Mouse (Mus musculus) kidney, adult 9 months (tissue): ENCODE results near the gene Dmkn.
"Not testable (repeated sequence)": the region's sequence is repeated elsewhere in the genome, so short reads cannot be mapped to it uniquely, and the experiment has no call there.

Experiments
- DNase-seq: peaks from one replicate; pipeline ENCODE4 v3.0.0; 2022

Dmkn gene

DNA sequence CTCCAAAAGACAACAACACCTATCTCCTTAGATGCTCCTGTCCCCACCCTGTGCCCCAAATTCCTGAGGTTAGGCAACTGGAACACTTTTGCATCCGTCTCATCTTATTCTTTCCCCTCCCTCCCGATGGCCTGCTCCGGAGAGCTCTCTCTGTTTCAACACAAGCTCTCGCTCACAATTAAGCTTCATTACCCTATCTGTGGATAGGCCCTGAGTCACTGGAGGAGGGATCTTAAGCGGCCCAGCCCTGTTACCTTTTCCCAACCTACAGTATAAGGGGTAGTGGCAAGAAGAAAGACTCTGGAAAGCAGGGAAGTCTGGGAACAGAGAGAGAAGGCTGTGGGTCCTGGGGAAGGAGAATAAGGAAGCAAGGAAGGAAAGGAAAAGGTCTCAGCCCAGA lies at the start of gene Dmkn:
Dmkn (plus strand) TSS at position 301 of the 400 bp plus-strand sequence.
- no peak for DNase-seq

DNA sequence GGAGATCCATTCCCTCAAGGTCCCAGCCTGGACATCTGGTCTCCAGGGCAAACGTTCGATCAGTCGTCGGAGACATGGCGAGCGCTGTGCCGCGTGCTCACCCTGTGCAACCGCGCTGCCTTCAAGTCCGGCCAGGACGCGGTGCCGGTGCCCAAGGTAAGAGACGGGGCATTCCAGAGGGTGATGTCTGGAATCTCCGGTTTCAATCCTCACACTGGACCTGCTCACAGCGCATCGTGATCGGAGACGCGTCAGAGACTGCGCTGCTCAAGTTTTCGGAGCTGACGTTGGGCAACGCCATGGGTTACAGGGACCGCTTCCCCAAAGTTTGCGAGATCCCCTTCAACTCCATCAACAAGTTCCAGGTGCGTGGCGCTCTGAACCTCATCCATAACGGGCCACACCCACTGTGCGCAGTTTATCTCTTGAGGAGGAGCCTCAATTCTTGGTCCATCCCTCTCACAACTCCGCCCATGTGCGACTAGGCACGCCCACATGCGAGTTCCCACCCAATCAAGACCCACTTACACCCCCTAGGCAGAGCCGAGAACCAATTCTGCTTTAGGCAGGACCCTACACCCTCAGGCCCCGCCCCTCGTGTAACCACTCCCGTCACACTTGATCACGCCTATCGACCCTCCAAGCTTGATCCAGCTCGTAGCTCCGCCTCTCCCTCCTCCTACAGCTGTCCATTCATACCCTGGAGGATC lies 46.4 kb upstream of the Dmkn start:
- DNase-seq: peak; percentile 28

DNA sequence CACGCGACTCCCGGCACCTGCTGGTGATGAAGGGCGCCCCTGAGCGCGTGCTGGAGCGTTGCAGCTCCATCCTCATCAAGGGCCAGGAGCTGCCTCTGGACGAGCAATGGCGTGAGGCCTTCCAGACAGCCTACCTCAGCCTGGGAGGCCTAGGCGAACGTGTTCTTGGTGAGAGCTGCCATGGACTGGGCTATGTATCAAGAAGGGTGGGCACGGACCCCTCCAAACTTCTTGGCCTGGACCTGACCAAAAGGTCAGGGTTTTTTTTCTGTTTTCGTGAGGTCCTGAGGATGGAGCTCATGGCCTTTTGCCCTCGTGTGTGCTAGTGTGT lies 45.9 kb upstream of the Dmkn start:
- DNase-seq: no peak

DNA sequence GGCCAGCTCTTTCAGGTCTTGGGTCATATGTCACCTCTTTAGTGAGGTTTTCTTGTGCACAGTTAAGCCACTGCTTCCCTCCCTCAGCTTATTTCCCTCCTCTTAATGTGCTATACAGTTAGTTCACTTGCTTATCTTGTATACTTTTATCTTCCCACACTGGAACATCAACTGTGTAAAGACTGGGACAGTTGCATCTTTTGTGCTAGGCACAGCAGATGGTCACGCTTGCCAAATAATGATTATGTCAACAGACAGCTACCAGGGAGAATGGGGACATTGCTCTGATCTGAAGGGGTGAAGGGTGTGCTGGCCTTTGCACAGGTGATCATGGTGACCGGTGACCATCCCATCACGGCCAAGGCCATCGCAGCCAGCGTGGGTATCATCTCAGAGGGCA lies 43.9 kb upstream of the Dmkn start:
- no peak for DNase-seq

DNA sequence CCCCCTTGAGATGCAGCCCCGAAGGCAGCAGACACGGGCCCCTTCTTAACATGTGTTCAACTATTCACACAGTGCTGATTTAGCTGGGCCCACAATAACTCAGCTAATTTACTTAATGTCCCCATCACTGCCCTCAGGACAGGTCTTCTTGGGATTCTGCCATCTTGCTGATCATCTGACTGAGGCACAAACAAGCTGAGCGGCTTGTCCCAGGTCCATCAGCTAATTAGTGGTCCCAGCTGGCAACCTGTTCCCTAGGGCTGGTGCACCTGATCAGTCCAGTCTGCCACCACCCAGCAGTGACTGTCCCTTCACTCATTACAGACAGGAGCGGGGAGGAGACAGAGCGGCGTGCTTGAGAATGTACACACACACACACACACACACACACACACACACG lies 42.3 kb upstream of the Dmkn start:
- no peak for DNase-seq

DNA sequence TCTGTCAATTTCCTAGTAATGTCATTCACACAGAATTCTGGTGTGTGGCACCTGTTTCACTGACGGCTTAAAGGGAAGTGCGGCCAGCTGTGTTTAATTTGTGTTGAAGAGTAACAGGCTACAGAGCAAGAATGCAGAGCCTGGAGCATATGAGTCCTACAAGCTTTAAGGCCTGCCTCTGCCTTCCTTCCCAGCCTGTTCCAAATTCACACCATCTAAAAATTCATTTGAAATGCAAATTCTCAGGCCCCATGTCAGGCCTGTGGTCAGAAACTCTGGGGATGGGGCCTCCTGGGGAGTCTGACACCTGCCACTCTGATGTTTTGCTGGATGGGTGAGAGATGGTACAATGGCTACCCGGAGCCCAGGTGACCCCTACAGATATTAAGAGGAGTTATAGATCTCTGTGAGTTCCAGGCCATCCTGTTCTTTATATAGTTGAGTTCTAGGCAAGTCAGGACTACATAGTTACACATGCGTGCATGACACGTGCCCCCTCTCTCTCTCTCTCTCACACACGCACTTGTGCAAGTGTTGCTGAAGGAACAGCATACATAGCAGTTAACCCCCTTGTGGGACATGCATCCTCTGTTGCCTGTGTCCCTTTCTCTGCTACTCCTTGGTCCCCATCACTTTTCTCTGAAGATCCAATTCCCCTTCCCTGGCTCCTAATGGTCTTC lies 40.1 kb upstream of the Dmkn start:
- no peak for DNase-seq

DNA sequence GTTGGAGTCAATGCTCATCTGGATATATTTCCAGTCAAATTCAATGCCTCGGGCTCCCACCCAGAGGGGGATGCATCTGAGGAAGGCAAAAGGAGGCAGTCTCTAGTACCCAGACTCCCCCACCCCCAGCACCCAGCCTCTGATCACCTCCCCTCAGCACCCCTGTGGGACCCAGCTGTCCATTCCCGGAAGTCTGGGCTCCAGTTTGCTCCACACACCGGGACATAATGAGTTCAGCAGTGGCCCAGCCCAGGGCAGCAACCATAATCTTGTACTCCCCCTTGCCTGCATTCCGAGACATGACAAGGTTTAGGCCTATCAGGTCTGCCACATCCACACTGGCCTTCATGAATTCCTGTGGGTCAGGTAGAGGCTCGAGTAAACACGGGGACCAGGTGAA lies 35.3 kb upstream of the Dmkn start:
- DNase-seq: peak; percentile 26

DNA sequence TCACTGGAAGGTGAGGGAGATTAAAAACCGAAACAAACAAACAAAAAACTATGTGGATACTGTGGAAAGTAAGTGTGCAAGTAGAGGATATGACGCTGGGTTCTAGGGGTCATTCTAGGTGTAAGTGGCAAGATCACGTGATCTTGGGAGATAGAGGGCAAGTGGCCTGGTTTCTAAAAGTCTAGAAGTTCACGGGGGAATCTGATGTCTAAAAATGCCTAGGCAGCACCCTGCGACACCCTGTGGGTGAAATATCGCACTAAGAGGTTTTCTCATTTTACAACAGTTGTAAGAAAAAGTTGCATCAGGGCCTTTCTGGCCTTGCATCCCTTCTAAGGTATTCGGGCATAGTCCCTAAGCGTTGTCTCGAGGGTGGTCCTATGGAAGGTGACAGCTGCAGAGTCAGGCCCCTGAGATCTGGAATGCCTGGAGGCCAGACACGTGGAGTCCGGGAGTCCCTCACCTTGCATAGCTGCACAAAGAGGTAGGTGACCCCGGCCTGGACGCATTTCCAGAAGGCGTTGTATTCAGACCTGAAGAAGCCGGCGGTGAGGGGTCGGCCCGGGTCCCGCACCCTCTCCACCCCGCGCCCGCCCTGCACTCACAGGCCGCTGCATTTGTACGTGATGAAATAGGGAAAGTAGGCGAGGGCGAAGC lies 34.7 kb upstream of the Dmkn start:
- DNase-seq: peak; percentile 45

DNA sequence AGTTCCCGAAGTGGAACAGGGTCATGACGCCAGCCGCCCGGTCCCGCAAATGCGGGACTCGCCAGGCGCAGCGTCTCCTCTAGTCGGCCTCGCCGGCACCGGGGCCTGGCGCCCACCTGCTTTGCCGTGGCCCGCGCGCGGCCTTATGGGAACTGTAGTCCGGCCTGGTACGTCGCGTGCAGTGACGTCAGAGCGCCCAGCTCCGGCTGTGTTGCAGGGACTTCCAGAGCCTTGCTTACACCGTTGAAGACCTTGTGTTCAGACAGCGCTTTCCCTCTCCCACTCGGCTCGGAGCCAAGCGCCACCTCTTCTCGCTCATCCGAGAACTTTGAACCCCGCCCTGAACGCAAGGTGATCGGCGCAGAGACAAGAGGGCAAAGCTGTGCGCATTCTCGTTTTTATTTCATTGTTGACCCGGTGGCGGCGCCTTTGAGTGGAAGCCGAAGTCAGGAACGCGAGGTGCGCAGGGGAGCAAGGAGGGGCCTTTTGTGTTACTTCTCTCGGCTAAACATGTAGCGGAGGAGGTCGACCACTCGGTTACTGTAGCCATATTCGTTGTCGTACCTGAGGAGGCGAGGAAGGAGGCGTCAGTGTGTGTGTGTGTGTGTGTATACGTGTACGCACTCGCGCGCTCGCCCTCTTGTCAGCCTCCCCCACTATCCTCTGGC lies 34.0 kb upstream of the Dmkn start, which contains the start of gene Tmem147:
Tmem147 (minus strand) TSS at position 145 of the 668 bp plus-strand sequence.
- peak; percentile 98 for DNase-seq

DNA sequence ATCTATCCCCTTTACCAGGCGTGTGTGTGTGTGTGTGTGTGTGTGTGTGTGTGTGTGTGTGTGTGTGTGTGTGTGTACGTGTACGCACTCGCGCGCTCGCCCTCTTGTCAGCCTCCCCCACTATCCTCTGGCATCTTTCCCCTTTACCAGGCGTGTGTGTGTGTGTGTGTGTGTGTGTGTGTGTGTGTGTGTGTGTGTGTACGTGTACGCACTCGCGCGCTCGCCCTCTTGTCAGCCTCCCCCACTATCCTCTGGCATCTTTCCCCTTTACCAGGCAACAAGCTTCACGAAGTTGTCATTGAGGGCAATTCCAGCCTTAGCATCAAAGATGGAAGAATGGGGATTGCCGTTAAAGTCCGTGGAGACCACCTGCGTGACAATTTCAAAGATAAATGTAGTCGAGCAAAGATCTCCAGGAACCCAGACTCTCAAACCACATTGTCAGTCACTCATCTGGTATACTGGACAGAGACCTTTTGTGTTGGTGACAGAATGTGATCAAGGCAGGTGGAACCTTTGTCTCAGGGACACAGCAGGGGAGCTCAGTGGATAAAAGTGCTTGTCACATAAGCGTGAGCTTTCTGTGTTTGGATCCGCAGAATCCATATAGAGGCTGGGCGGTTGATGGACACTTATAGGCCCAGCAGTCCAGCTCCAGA lies 33.4 kb upstream of the Dmkn start:
- DNase-seq: not testable (repeated sequence)

DNA sequence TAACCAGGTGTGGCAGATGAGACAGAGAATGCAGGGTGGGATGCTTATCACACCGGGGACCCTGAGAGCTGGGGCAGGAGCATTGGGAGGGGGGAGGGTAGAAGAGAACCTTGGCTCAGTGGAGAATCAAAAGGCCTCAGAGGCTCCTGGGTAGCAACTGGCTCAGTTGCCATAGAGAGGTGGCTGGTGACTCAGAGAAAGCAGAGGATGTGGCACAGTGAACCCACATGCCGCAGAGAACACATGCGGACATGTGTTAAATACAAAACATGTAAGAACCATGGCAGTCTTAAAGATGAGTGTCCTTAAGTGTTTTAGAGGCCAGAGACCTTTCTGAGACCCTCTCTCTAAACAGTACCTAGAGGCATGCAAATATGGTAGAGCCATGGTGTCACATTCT lies 27.3 kb upstream of the Dmkn start:
- DNase-seq: no peak

DNA sequence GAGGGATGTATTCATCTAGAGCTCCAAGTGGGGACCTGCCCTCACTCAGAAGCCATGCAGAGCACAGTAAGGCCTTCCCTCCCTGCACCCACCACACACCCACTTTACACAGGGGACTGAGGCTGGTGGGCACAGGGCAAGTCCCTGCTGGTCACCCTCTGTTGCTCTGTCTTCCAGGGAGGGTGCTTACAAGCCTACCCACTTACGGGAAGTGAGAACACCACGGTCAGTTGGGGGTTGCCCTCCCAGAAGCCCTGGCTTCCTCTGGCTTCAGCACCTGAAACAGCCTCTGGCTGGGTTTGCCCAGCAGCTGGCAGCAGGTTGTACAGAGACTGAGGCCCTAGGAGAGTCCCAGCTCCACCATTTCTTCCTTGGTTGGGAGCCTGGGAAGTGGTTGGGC lies 21.0 kb upstream of the Dmkn start:
- not testable (repeated sequence) for DNase-seq

DNA sequence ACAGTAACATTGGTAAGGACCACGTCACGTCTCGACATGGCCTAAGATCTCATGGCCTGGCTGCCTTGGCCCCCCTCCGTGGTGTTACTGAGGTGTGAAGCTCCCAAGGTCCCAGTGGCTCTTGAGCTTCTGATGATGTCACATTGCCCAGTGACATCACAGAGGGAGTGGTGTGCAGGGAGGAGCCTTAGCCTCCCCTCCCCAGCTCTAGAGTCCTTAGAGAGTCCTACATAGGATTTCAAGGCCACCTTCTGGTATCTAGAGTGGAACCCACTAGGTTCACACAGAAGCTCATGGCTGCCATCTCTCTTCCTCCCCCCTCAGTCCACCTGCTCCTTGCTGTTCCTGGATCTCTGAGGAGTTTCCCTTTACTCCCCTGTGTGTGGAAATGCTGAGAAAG lies 19.9 kb upstream of the Dmkn start, which contains the start of gene Gapdhs:
Gapdhs (minus strand) TSS at position 65 of the 400 bp plus-strand sequence.
- not testable (repeated sequence) for DNase-seq

DNA sequence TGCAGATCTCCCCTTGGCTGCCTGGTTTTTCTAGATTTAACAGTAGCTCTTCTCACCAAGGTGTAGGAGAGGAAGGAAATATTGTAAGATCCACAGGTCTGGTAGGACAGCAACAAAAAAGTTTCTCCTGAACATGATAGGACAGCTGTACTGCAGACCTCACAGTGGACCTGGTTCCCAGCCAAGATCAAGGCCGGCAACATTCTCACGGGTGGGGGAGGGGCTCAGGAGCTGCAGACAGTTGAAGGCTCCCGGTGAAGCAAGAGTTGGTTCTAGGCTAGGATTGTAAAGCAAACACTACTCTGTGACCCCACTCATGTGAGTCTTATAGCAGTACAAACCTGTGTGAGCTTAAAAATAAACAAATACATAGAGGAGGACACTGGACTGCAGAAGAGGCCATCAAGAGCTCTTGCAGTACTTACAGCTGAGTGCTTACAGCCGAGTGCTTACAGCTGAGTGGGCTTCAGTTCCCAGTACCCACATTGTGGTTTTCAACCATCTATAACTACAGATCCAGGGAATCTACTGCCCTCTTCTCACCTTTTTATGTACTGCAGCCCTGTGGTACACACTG lies 19.4 kb upstream of the Dmkn start:
- DNase-seq: no peak

DNA sequence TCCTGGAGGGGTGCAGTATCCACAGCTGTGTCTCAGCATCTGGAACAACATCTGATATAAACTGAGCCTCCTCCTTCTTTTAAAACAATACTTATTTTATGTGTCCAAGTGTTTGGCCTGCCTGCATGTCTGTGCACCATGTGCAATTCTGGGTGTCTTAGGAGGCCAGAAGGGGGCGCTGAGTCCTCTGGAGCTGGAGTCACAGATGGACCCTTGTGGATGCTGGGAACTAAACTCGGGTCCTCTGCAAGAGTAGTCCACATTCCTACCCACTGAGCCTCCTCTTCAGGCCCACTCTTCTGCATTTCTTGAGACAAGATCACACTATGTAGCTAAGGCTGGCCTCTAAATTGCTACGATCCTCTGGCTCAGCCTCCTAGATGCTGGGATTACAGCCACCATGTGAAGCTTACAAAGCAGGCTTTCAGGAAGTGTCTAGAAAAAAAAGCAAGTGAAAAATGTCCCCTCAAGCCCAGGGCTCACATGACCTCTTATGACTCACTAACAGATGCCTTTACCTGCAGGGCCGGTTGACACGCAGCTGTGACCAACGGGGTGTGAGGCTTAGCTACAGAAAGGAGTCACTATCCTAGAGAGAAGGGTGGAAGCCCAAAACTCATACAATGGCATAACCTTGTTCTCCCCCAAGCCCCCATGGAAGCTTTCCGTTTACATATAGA lies 15.9 kb upstream of the Dmkn start:
- DNase-seq: no peak

DNA sequence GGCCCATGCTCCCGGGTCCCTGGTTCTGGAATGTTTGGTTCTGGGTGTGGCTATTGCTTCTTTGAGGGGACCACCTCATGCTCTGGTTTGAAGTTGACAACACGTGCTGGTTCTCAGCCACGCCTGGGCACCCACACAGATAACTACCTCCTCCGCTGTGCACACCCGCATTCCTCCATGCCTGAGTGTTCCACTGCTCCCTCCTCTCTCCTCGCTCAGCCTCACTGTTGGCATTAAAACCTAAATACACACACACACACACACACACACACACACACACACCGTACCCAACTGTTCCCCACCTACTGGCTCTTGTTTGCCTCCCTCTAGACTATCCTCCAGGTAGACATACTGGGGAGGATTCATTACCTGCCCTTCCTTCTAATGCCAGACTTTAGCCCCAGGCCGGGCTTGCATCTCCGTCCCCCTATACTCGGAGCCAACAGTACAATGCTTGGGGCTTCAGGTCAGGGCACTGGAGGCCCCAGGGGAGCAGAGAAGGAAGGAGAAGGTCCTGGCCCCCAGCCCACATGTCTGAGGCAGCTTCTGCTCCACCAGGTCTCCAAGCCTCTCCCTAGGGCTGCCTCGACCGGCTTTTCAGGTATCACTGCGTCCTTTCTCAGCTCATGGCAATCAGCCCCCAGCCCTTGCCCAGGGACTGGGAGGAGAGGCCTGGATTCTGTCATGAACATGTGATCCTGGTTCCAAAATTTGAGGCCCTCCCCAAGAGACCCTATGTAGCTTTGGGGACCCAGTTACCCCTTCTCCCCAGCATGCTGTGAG lies 13.5 kb upstream of the Dmkn start:
- no peak for DNase-seq

DNA sequence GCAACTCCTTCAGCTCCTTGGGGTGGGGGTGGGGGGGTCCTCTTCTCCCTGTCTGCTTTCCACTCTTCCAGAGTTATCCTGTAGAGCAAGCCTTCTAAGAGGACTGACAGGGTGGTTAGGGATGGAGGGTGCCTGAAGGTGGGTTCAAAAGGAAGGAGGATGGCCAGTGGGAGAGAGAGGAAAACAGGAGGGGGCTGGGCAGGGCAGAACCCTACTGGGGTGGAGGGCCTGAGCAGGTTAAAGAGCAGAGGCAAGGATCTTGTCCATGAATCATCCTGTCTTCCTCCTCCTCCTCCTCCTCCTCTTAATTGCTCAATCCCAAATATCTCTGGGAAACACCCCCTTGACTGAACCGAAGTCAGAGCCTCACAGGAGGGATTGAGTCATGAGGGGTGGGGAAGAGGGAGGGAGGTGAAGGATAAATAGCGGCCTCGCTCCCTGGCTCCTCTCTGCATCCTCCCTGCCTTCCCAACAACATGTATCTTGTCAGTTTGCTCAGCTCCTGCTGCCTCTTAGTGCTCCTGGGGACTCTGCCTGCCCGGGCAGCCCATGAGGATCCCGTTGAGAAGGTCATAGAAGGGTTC lies 12.4 kb upstream of the Dmkn start, which contains the start of gene Sbsn:
Sbsn (plus strand) TSS at position 386 of the 584 bp plus-strand sequence.
- DNase-seq: no peak

DNA sequence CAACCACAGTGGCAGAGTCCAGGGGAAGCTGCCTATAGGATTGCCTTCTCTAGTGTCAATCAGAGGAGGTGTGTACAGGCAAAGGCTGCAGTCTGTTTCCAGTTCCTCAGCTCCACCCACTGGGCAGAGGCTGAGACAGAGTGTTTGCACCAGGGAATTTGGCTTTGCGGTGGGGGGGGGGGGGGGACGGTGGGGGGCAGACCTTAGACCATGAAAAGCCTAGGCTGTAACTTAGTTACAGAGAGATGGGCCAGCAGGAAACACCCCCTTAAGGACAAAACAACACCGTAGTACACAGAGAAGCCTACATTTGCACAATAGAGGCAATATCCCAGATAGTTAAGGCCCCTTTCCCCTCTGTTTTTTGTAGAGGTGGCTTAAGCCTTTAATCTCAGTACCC lies 6.6 kb upstream of the Dmkn start:
- DNase-seq: no peak

DNA sequence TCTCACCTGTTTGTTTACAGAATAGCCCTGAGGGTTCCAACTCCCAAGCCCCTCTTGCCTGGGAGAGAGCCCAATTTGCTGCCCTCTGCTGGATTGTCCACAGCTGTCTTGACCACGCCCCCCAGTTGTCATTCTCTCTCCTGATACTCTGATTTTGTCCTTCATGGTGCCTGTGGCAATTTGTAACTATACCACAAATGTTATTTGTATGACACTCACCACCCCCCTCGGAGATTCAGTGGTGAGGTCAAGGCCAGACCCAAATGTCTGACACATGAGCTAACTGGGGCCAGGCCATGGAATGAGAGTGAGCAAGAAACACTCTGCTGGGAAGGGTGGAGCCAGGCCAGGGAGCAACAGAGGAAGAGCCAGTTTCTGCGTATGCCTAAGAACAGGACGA lies 4.7 kb upstream of the Dmkn start:
- peak; percentile 34 for DNase-seq

DNA sequence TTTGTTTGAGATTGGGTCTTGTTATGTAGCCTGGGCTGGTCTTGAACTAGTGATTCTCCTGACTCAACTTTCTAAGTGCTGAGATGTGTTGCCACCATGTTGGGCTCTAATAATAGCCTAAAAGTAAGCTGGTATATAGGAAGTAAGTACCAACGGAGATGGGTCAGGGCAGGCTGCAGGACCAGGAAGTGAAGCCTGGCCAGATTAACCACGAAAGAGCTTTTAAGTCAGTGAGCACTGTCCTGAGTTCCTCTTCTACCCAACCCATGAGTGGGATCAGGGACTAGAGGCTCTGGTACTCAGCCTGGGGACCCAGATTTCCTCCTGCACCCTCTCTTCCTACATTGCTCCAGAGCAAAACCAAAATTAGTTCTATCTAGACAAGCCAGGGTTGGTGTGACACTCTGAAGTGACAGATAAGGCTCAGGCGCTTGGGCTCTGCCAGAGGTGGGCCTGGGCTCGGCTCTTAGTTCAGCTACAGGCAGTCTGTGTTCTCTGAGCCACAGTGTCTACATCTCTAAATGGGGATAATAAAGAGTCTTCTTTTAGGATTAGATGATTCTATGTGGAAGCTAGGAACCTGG lies 1.7 kb upstream of the Dmkn start:
- DNase-seq: no peak
